In genomic region chr10:117642491-117643262, GRCm38 (mm10) we compare ENCODE assay signal across 22 mouse cellular contexts. TPM values are rescaled to one million over a fixed set of nuclear protein-coding genes. Genes with fewer than 3 reads are reported as not detected.
DNase-seq lines count a peak whose midpoint lies in the region; ATAC-seq and TF ChIP-seq lines count a peak whose summit lies in the region.
"Had no signal": no experiment of that assay in that cellular context is flagged by ENCODE, and none has a peak within 500 bp of the region (broad histone marks: within the 10 kb centered on the region; RNA-seq: fewer than 3 reads in every experiment).

No protein-coding gene starts in this region.

- no peak for TF ChIP-seq POLR2A in kidney, adult 2 months (IDR thresholded peaks at IDR 0.05; ENCODE audit: low read depth, low read length)

- H3K9me3 ChIP-seq in heart, embryonic 12.5 days (replicated peaks), result no peaks in the 10 kb centered on the region
- H3K9me3 ChIP-seq in intestine, embryonic 16.5 days (ENCODE audit: control insufficient read depth, low read length), result no peaks in the 10 kb centered on the region
- H3K9me3 ChIP-seq: embryonic facial prominence, embryonic 12.5 days; embryonic facial prominence, embryonic 15.5 days; heart, embryonic 13.5 days; hindbrain, embryonic 12.5 days; hindbrain, embryonic 15.5 days had no signal

- H3K27me3 ChIP-seq in heart, embryonic 12.5 days (replicated peaks), result no peaks in the 10 kb centered on the region
- H3K27me3 ChIP-seq in kidney, adult 2 months (replicated peaks; ENCODE audit: control insufficient read depth, insufficient read depth, low read length), result no peaks in the 10 kb centered on the region
- no peaks in the 10 kb centered on the region for H3K27me3 ChIP-seq in intestine, embryonic 16.5 days (replicated peaks; ENCODE audit: control insufficient read depth, insufficient read depth, low read length)
- H3K27me3 ChIP-seq: embryonic facial prominence, embryonic 12.5 days; embryonic facial prominence, embryonic 15.5 days; heart, embryonic 13.5 days; hindbrain, embryonic 15.5 days had no signal

- H3K9ac ChIP-seq in heart, embryonic 12.5 days, result no peak overlapping the region
- peak overlapping the region; percentile 13; the same call in 1 of the 2 replicates for H3K9ac ChIP-seq in intestine, embryonic 16.5 days (ENCODE audit: low read depth, low read length)
- H3K9ac ChIP-seq: embryonic facial prominence, embryonic 12.5 days; embryonic facial prominence, embryonic 15.5 days; forebrain, postnatal 0 days; hindbrain, embryonic 12.5 days; hindbrain, embryonic 15.5 days had no signal

- peaks cover 4% of the 10 kb centered on the region; the same call in 1 of the 2 replicates for H3K4me1 ChIP-seq in heart, embryonic 12.5 days (replicated peaks)
- H3K4me1 ChIP-seq in kidney, adult 2 months (ENCODE audit: control insufficient read depth, insufficient read depth, low read length), result 0 out of 2 replicates have a peak, but pooled peaks cover 2% of the 10 kb centered on the region
- peaks cover 14% of the 10 kb centered on the region for H3K4me1 ChIP-seq in intestine, embryonic 16.5 days (ENCODE audit: control insufficient read depth, insufficient read depth, low read length)
- H3K4me1 ChIP-seq: embryonic facial prominence, embryonic 15.5 days; hindbrain, embryonic 15.5 days had no signal

- no peak for TF ChIP-seq CTCF in kidney, adult 2 months (conservative IDR thresholded peaks at IDR 0.05; ENCODE audit: insufficient read depth, insufficient read length, low read depth, low read length)

- peak; percentile 88 for DNase-seq in heart, adult 11 months
- no peak for DNase-seq in kidney, adult 2 months
- no peak for DNase-seq in kidney, adult 11 months
- no peak for DNase-seq in right cerebral cortex, postnatal 36 days (ENCODE audit: low spot score in 2 of 2)
- DNase-seq: adrenal gland, postnatal 10 days; adrenal gland, postnatal 36 days; cerebellum, adult 11 months; cerebellum, adult 2 months; cerebellum, adult 9-11 months; cerebellum, postnatal 25 days; forebrain, postnatal 0 days; gastrocnemius, postnatal 25 days had no signal

- H3K4me3 ChIP-seq in heart, embryonic 12.5 days, result no peak overlapping the region
- H3K4me3 ChIP-seq in kidney, adult 2 months (ENCODE audit: insufficient read depth, low read depth, low read length), result no peak overlapping the region
- no peak overlapping the region for H3K4me3 ChIP-seq in intestine, embryonic 16.5 days (ENCODE audit: low read length)
- H3K4me3 ChIP-seq: embryonic facial prominence, embryonic 12.5 days; embryonic facial prominence, embryonic 15.5 days; hindbrain, embryonic 12.5 days; hindbrain, embryonic 15.5 days had no signal

- no peak overlapping the region for H3K4me2 ChIP-seq in heart, embryonic 12.5 days
- no peak overlapping the region for H3K4me2 ChIP-seq in intestine, embryonic 16.5 days (ENCODE audit: low read depth, low read length)
- H3K4me2 ChIP-seq: hindbrain, embryonic 12.5 days had no signal

- WGBS in heart, embryonic 12.5 days, result 86% methylated on average over 15 of the region's 15 CpGs
- 94% methylated on average over 15 of the region's 15 CpGs for WGBS in kidney, adult 2 months
- WGBS in intestine, embryonic 16.5 days, result 92% methylated on average over 15 of the region's 15 CpGs

- no peaks in the 10 kb centered on the region for H3K36me3 ChIP-seq in heart, embryonic 12.5 days
- no peaks in the 10 kb centered on the region for H3K36me3 ChIP-seq in kidney, adult 2 months (ENCODE audit: control insufficient read depth, insufficient read depth, low read length)
- H3K36me3 ChIP-seq in intestine, embryonic 16.5 days (ENCODE audit: control insufficient read depth, insufficient read depth, low read length), result no peaks in the 10 kb centered on the region
- H3K36me3 ChIP-seq: embryonic facial prominence, embryonic 12.5 days; embryonic facial prominence, embryonic 15.5 days; heart, embryonic 13.5 days; hindbrain, embryonic 12.5 days; hindbrain, embryonic 15.5 days had no signal

- ATAC-seq in heart, embryonic 12.5 days (ENCODE audit: insufficient number of reproducible peaks, low FRiP score), result no peak
- ATAC-seq in intestine, embryonic 16.5 days, result no peak
- ATAC-seq in CD4-positive, CD25-positive, alpha-beta regulatory T cell, adult 4 months, result no peak
- ATAC-seq: activated CD4-positive, CD25-positive, alpha-beta regulatory T cell, adult 4 months; forebrain, embryonic 14.5 days; forebrain, postnatal 0 days had no signal

- H3K27ac ChIP-seq in heart, embryonic 12.5 days (ENCODE audit: poor library complexity, severe bottlenecking), result no peak overlapping the region
- peak overlapping the region; percentile 35; the same call in 1 of the 2 replicates for H3K27ac ChIP-seq in kidney, adult 2 months (ENCODE audit: insufficient read depth, low read depth, low read length)
- H3K27ac ChIP-seq in intestine, embryonic 16.5 days (ENCODE audit: low read length), result peak overlapping the region; percentile 10; the same call in 1 of the 2 replicates
- H3K27ac ChIP-seq: embryonic facial prominence, embryonic 12.5 days; embryonic facial prominence, embryonic 15.5 days; heart, embryonic 13.5 days; hindbrain, embryonic 12.5 days; hindbrain, embryonic 15.5 days had no signal

RNA-seq across cellular contexts. Expression of gene Cpm, which starts 13.4 kb away (rescaled TPM):
- 1.5 and 2.5 TPM in 2 replicates for polyA plus RNA-seq in heart, embryonic 12.5 days (2016; fragmentation: Nextera tagmentation; extraction: Ambion mirVana)
- 36.7 and 37.2 TPM in 2 replicates for polyA plus RNA-seq in kidney, adult 2 months (2012; rRNA removed)
- 47.7 and 51.8 TPM in 2 replicates for polyA plus RNA-seq in intestine, embryonic 16.5 days (2015; fragmentation: Nextera tagmentation; extraction: Ambion mirVana)
- 10 to 100 TPM; 26.0 to 26.2 TPM for polyA plus RNA-seq in CD4-positive, CD25-positive, alpha-beta regulatory T cell, adult 4 months (2017; shearing (Covaris generic))
